Mouse (Mus musculus) brain, embryonic 14.5 days (tissue): ENCODE measurements at regions not wholly inside any gene's neighbourhood (a gene's known extent, or its start where the extent isn't known, plus 50 kb on each side); places are given as distances from the start of the nearest gene placed in this dataset.

ENCODE experiments used
- DNase-seq: peaks from one replicate; pipeline ENCODE4 v3.0.0-alpha.2; 2011; ENCODE audit warnings: low read depth
- CTCF ChIP-seq: fragments of 200-500 bp; IDR thresholded peaks from 2 replicates; pipeline ENCODE4 v1.5.1; 2012; ENCODE audit warnings: inconsistent platforms, mild to moderate bottlenecking, moderate library complexity, borderline replicate concordance; ENCODE audit not compliant: insufficient read depth, insufficient read length; ENCODE audit errors: extremely low read depth
- POLR2A ChIP-seq: fragments of 200-500 bp; IDR thresholded peaks from 2 replicates; pipeline ENCODE4 v1.6.1; 2012; ENCODE audit warnings: mild to moderate bottlenecking, inconsistent platforms, borderline replicate concordance; ENCODE audit not compliant: poor library complexity, insufficient read depth, insufficient read length, severe bottlenecking; ENCODE audit errors: extremely low read depth

DNA sequence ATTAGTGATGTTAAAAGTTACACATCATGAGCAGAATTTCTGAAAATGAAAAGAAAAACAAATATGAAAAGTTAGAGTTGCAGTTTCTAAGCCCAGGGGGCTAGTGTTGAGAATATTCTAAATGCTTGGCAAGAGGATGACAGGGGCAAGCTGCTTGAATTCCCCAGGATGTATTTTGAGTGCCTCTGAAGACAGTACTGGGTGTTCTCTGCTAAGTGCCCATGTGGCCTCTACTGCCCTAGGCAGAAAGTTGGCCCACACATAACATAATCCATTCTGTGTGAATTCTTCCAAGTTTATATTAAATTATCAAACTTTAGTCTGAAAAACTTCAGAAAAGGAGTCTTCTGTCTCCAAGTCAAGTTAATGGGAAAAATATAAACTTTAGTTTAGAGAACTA, 196.6 kb downstream of the Gnai1 start:
- TF ChIP-seq POLR2A (no peak), CTCF (no peak)
- DNase-seq, result no peak

DNA sequence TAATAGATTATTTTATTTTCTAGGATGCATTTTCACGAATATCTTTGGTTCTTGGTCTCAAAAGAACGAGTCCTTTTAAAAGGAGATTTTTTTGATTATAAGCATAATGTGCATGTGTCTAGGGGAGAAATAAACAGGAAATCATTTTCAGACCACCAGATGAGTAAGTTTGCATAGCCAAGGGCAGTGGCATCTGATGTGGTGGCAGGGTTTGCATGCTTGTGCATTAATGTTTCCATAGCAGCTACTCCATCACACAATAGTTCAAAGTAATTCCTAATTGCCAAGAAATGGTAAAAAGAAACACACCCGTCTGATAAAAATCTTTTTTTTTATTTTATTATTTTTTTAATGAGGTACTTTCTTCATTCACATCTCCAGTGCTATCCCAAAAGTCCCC, 182.3 kb downstream of the Gnai1 start:
- DNase-seq, result no peak
- TF ChIP-seq POLR2A, result no peak
- TF ChIP-seq CTCF, result no peak

DNA sequence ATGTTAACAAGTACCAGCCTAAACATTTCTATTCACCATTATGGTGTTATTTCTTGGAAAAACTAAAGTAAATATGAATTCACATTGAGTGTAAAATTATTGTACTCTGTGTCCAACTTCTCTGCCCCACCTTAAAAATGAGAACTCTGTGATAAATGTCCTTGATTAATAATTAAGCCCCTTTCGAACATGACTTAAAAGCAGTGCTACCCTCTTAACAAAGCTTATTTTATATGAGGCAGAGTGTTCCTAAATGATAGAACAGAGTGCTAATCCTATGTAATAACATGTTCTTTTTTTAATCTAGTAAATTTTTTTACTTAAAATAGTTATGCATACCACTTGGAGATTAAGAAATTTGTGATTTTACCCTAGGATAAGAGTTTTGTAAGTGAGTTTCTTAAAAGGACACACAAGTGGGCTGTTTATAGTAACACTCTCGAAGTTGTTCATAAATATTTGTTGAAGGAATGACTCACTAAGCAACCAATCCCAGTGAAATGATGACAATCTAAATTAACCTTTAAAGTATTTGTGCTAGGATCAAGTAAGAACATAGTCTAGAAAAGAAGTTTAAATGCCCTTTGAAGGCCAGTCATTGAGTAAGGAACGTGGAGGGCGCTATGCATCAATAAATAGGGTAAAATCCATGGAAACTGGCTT, 148.6 kb downstream of the Gnai1 start:
- DNase-seq, result no peak
- TF ChIP-seq POLR2A (no peak), CTCF (no peak)
